Mouse (Mus musculus): ENCODE results near the gene Snx13. TPM values are rescaled to one million over a fixed set of nuclear protein-coding genes. Genes with fewer than 3 reads are reported as not detected.

The Snx13 gene
- polyA plus RNA-seq, 1 experiment from 2014 or later, result 23.4 TPM

- no peaks in the 10 kb centered on the region for H3K4me1 ChIP-seq (ENCODE audit: insufficient read depth)
- no peak overlapping the region for H3K27ac ChIP-seq (ENCODE audit: low read depth)
- ATAC-seq (ENCODE audit: insufficient read depth) (peak; percentile 65; the same call in 1 of the 2 replicates), DNase-seq (peak; percentile 51)
- H3K4me3 ChIP-seq (ENCODE audit: low read depth, low read length), result no peak overlapping the region
- no peaks in the 10 kb centered on the region for H3K9me3 ChIP-seq (ENCODE audit: low read depth, low read length)
- no peaks in the 10 kb centered on the region for H3K27me3 ChIP-seq (ENCODE audit: insufficient read depth, low read length)
- WGBS, result 60% methylated on average over 1 of the region's 1 CpGs
- no peak for TF ChIP-seq CTCF (IDR thresholded peaks at IDR 0.05; ENCODE audit: low read depth)
- no peak overlapping the region for H3K9ac ChIP-seq
- H3K36me3 ChIP-seq (ENCODE audit: insufficient read depth), result no peaks in the 10 kb centered on the region
- no peak overlapping the region for H3K4me2 ChIP-seq
These were observed 35.5 kb upstream of the Snx13 start for GRCm38 (mm10) chr12:35011462-35011861.

- ATAC-seq (ENCODE audit: insufficient read depth) (no peak), DNase-seq (no peak)
- WGBS, result 66% methylated on average over 2 of the region's 2 CpGs
- no peak overlapping the region for H3K4me2 ChIP-seq
- no peak overlapping the region for H3K27ac ChIP-seq (ENCODE audit: low read depth)
- H3K9ac ChIP-seq, result no peak overlapping the region
- no peaks in the 10 kb centered on the region for H3K4me1 ChIP-seq (ENCODE audit: insufficient read depth)
- no peaks in the 10 kb centered on the region for H3K36me3 ChIP-seq (ENCODE audit: insufficient read depth)
- H3K4me3 ChIP-seq (ENCODE audit: low read depth, low read length), result no peak overlapping the region
- no peaks in the 10 kb centered on the region for H3K27me3 ChIP-seq (ENCODE audit: insufficient read depth, low read length)
- TF ChIP-seq CTCF (IDR thresholded peaks at IDR 0.05; ENCODE audit: low read depth), result no peak
- no peaks in the 10 kb centered on the region for H3K9me3 ChIP-seq (ENCODE audit: low read depth, low read length)
These were observed 33.0 kb upstream of the Snx13 start for GRCm38 (mm10) chr12:35013950-35014349.

GRCm38 (mm10) chr12:35016056-35016455, 30.9 kb upstream of the Snx13 start:
- Histone ChIP-seq H3K27ac (ENCODE audit: low read depth) (no peak overlapping the region), H3K4me1 (ENCODE audit: insufficient read depth) (no peaks in the 10 kb centered on the region), H3K9me3 (ENCODE audit: low read depth, low read length) (no peaks in the 10 kb centered on the region), H3K4me3 (ENCODE audit: low read depth, low read length) (no peak overlapping the region), H3K9ac (no peak overlapping the region), H3K4me2 (no peak overlapping the region), H3K36me3 (ENCODE audit: insufficient read depth) (no peaks in the 10 kb centered on the region), H3K27me3 (ENCODE audit: insufficient read depth, low read length) (no peaks in the 10 kb centered on the region)
- ATAC-seq (ENCODE audit: insufficient read depth) (no peak), DNase-seq (peak; percentile 73)
- TF ChIP-seq CTCF (IDR thresholded peaks at IDR 0.05; ENCODE audit: low read depth), result peak; percentile 57
- 44% methylated on average over 3 of the region's 3 CpGs for WGBS

- WGBS, result 65% methylated on average over 9 of the region's 9 CpGs
- no peak overlapping the region for H3K4me2 ChIP-seq
- no peaks in the 10 kb centered on the region for H3K9me3 ChIP-seq (ENCODE audit: low read depth, low read length)
- H3K36me3 ChIP-seq (ENCODE audit: insufficient read depth), result no peaks in the 10 kb centered on the region
- ATAC-seq (ENCODE audit: insufficient read depth) (no peak), DNase-seq (no peak)
- H3K4me3 ChIP-seq (ENCODE audit: low read depth, low read length), result no peak overlapping the region
- TF ChIP-seq CTCF (IDR thresholded peaks at IDR 0.05; ENCODE audit: low read depth), result no peak
- H3K27me3 ChIP-seq (ENCODE audit: insufficient read depth, low read length), result no peaks in the 10 kb centered on the region
- no peak overlapping the region for H3K9ac ChIP-seq
- H3K4me1 ChIP-seq (ENCODE audit: insufficient read depth), result no peaks in the 10 kb centered on the region
- H3K27ac ChIP-seq (ENCODE audit: low read depth), result no peak overlapping the region
These were observed 30.3 kb upstream of the Snx13 start for GRCm38 (mm10) chr12:35016481-35017250.

- Histone ChIP-seq H3K4me1 (ENCODE audit: insufficient read depth) (no peaks in the 10 kb centered on the region), H3K27me3 (ENCODE audit: insufficient read depth, low read length) (no peaks in the 10 kb centered on the region), H3K9ac (no peak overlapping the region), H3K4me3 (ENCODE audit: low read depth, low read length) (no peak overlapping the region), H3K27ac (ENCODE audit: low read depth) (no peak overlapping the region), H3K36me3 (ENCODE audit: insufficient read depth) (no peaks in the 10 kb centered on the region), H3K9me3 (ENCODE audit: low read depth, low read length) (no peaks in the 10 kb centered on the region), H3K4me2 (no peak overlapping the region)
- DNase-seq (no peak), ATAC-seq (ENCODE audit: insufficient read depth) (no peak)
- WGBS, result 79% methylated on average over 9 of the region's 9 CpGs
- no peak for TF ChIP-seq CTCF (IDR thresholded peaks at IDR 0.05; ENCODE audit: low read depth)
These were observed 28.2 kb upstream of the Snx13 start for GRCm38 (mm10) chr12:35018679-35019237.

GRCm38 (mm10) chr12:35021285-35021684, 25.7 kb upstream of the Snx13 start:
- Histone ChIP-seq H3K9me3 (ENCODE audit: low read depth, low read length) (no peaks in the 10 kb centered on the region), H3K36me3 (ENCODE audit: insufficient read depth) (no peaks in the 10 kb centered on the region), H3K4me1 (ENCODE audit: insufficient read depth) (no peaks in the 10 kb centered on the region), H3K4me3 (ENCODE audit: low read depth, low read length) (no peak overlapping the region), H3K27ac (ENCODE audit: low read depth) (no peak overlapping the region), H3K9ac (no peak overlapping the region), H3K27me3 (ENCODE audit: insufficient read depth, low read length) (no peaks in the 10 kb centered on the region), H3K4me2 (no peak overlapping the region)
- 66% methylated on average over 9 of the region's 9 CpGs for WGBS
- no peak for TF ChIP-seq CTCF (IDR thresholded peaks at IDR 0.05; ENCODE audit: low read depth)
- ATAC-seq (ENCODE audit: insufficient read depth) (no peak), DNase-seq (no peak)

GRCm38 (mm10) chr12:35022066-35022465, 24.9 kb upstream of the Snx13 start:
- Histone ChIP-seq H3K27ac (ENCODE audit: low read depth) (no peak overlapping the region), H3K9me3 (ENCODE audit: low read depth, low read length) (no peaks in the 10 kb centered on the region), H3K4me2 (no peak overlapping the region), H3K27me3 (ENCODE audit: insufficient read depth, low read length) (no peaks in the 10 kb centered on the region), H3K4me1 (ENCODE audit: insufficient read depth) (no peaks in the 10 kb centered on the region), H3K4me3 (ENCODE audit: low read depth, low read length) (no peak overlapping the region), H3K9ac (no peak overlapping the region), H3K36me3 (ENCODE audit: insufficient read depth) (no peaks in the 10 kb centered on the region)
- DNase-seq (no peak), ATAC-seq (ENCODE audit: insufficient read depth) (no peak)
- 53% methylated on average over 10 of the region's 10 CpGs for WGBS
- TF ChIP-seq CTCF (IDR thresholded peaks at IDR 0.05; ENCODE audit: low read depth), result no peak
